Mouse (Mus musculus) kidney, embryonic 16.5 days (tissue): ENCODE measurements around the gene Rnasek. TPM values are rescaled to one million over a fixed set of nuclear protein-coding genes. Genes with fewer than 3 reads are reported as not detected.

Source experiments
- ATAC-seq: fragments of 200-750 bp; cut with Nextera tagmentation; 2 replicates; pipeline ENCODE4 v1.8.0; 2017; ENCODE audit warnings: moderate TSS enrichment; ENCODE audit not compliant: low FRiP score, low TSS enrichment
- H3K27ac ChIP-seq: fragments of 300-500 bp; sonication (generic); 2 replicates; pipeline ENCODE4 v1.5.1; 2014; ENCODE audit warnings: low read length
- H3K27me3 ChIP-seq: fragments of 300-500 bp; sonication (generic); 2 replicates; pipeline ENCODE4 v1.6.1; 2014; ENCODE audit warnings: low read length, control low read depth, mixed read lengths; ENCODE audit not compliant: insufficient read depth
- H3K36me3 ChIP-seq: fragments of 300-500 bp; sonication (generic); 2 replicates; pipeline ENCODE4 v1.6.1; 2014; ENCODE audit warnings: low read length, control low read depth, mixed read lengths; ENCODE audit not compliant: insufficient read depth
- H3K4me1 ChIP-seq: fragments of 300-500 bp; sonication (generic); 2 replicates; pipeline ENCODE4 v1.6.1; 2014; ENCODE audit warnings: low read length, control low read depth, mixed read lengths; ENCODE audit not compliant: insufficient read depth
- H3K4me2 ChIP-seq: fragments of 300-500 bp; sonication (generic); replicated peaks from 2 replicates; pipeline ENCODE4 v1.6.1; 2014; ENCODE audit warnings: low read depth, low read length
- H3K4me3 ChIP-seq: fragments of 300-500 bp; sonication (generic); 2 replicates; pipeline ENCODE4 v1.5.1; 2014; ENCODE audit warnings: mild to moderate bottlenecking, low read length
- H3K9ac ChIP-seq: fragments of 300-500 bp; sonication (generic); replicated peaks from 2 replicates; pipeline ENCODE4 v1.6.1; 2014; ENCODE audit warnings: low read length
- H3K9me3 ChIP-seq: fragments of 300-500 bp; sonication (generic); 2 replicates; pipeline ENCODE4 v1.6.1; 2016; ENCODE audit warnings: low read length, control low read depth
- WGBS: fragments of 180-500 bp; shearing (Covaris S2); extraction: QIAGEN DNeasy Blood & Tissue Kit; methylation state at CpG from one replicate; pipeline ENCODE4 v1.1.7; 2014; 5-methylcytosine and 5-hydroxymethylcytosine counted together
- microRNA counts: library from miRNA; unstranded; fragments of <30 nt; microRNA quantifications from one replicate; lab custom pipeline; 2016
- microRNA-seq: library from miRNA; unstranded; fragments of <30 nt; microRNA quantifications from one replicate; pipeline ENCODE4, GENCODE M21; 2016
- polyA plus RNA-seq: library from polyadenylated mRNA; unstranded; fragments of >200 nt; fragmentation: Nextera tagmentation; extraction: Ambion mirVana; gene quantifications from 2 replicates; pipeline ENCODE4 v1.2.1, GENCODE M21; 2015

Rnasek gene
- polyA plus RNA-seq, 1 experiment from 2014 or later, result 235 TPM

DNA sequence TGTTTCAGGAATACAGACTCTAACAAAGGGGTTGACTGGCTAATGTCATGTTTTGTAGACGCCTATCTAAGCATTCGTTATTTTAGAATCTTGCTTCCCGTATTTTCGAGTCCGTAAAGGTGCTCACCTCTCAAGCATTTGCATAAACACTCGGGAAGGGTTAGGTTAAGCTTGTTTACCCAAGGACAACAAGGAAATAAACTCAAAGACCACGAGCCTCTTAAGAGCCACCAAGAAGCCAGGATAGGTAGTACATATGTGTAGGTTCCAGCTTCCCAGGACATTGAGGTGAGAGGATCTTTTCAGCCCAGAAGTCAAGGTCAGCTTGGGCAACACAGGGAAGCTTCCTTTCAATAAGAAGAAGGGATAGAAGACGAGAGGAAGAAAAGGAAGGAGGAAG lies 40.5 kb downstream of the Rnasek start:
- H3K9ac ChIP-seq, result no peak overlapping the region

GRCm38 (mm10) chr11:70198332-70198731 lies 41.3 kb downstream of the Rnasek start:
- Histone ChIP-seq H3K4me1 (peaks cover 19% of the 10 kb centered on the region), H3K27me3 (peaks cover 3% of the 10 kb centered on the region; the same call in 1 of the 2 replicates), H3K9me3 (peaks cover 3% of the 10 kb centered on the region; the same call in 1 of the 2 replicates), H3K4me2 (no peak overlapping the region), H3K4me3 (no peak overlapping the region), H3K36me3 (no peaks in the 10 kb centered on the region), H3K9ac (no peak overlapping the region), H3K27ac (no peak overlapping the region)
- 81% methylated on average over 3 of the region's 3 CpGs for WGBS
- no peak for ATAC-seq

More for the DNA sequence above, 40.5 kb downstream of the Rnasek start:
- no peak for ATAC-seq
- no peak overlapping the region for H3K4me3 ChIP-seq
- no peaks in the 10 kb centered on the region for H3K36me3 ChIP-seq
- peaks cover 14% of the 10 kb centered on the region for H3K4me1 ChIP-seq
- peaks cover 3% of the 10 kb centered on the region; the same call in 1 of the 2 replicates for H3K9me3 ChIP-seq
- 72% methylated on average over 8 of the region's 8 CpGs for WGBS
- H3K4me2 ChIP-seq, result no peak overlapping the region
- peaks cover 3% of the 10 kb centered on the region; the same call in 1 of the 2 replicates for H3K27me3 ChIP-seq
- H3K27ac ChIP-seq, result peak overlapping the region; percentile 77

GRCm38 (mm10) chr11:70193354-70194285 lies 46.0 kb downstream of the Rnasek start:
- Histone ChIP-seq H3K27ac (no peak overlapping the region), H3K4me2 (no peak overlapping the region), H3K36me3 (no peaks in the 10 kb centered on the region), H3K9me3 (peaks cover 3% of the 10 kb centered on the region; the same call in 1 of the 2 replicates), H3K4me1 (0 out of 2 replicates have a peak, but pooled peaks cover 7% of the 10 kb centered on the region), H3K4me3 (no peak overlapping the region), H3K9ac (no peak overlapping the region), H3K27me3 (no peaks in the 10 kb centered on the region)
- ATAC-seq, result no peak
- WGBS, result 29% methylated on average over 11 of the region's 11 CpGs

DNA sequence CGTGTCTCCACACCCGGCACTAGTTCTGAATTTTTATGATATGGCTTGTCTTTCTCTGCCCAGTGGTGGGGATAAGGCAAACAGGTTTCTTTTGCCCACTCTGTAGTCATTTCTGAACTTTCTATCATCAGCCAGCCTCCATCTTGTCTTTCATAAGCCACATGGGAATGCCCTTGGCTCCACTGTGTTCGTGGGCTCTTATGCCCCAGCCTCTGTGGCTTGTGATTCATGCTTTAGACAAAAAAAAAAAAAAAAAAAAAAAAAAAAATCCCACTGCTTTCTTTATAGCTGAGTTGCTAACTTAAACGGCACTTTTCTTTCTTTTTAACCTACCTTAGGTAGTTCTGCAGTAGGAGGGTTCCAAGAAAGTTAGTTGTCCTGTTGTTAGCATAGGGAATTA lies 47.5 kb downstream of the Rnasek start:
- H3K27me3 ChIP-seq, result no peaks in the 10 kb centered on the region
- no peaks in the 10 kb centered on the region for H3K36me3 ChIP-seq
- H3K4me2 ChIP-seq, result no peak overlapping the region
- no peak overlapping the region for H3K27ac ChIP-seq
- no peak for ATAC-seq
- H3K9me3 ChIP-seq, result peaks cover 3% of the 10 kb centered on the region; the same call in 1 of the 2 replicates
- WGBS, result 82% methylated on average over 4 of the region's 4 CpGs
- no peak overlapping the region for H3K4me3 ChIP-seq
- no peak overlapping the region for H3K9ac ChIP-seq
- 0 out of 2 replicates have a peak, but pooled peaks cover 7% of the 10 kb centered on the region for H3K4me1 ChIP-seq

DNA sequence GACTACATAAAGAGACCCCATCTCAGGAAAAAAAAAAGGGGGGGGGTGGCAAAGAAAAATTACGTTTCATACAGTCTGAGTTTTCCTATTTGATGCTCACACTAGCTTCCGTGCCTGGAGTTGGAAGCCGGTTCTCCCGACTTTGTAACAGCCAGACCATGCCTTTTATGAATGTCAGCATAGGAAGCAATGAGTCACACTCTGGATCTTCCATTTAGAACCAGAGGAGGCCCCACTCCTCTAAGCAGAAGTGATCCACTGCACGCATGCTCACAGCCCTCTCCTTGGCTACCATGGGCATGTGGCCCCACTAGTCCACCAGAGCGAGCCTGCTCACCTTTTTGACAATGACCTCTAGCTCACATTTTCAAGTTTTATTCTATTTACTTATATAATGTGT lies 48.5 kb downstream of the Rnasek start:
- WGBS, result 80% methylated on average over 6 of the region's 6 CpGs
- ATAC-seq, result no peak
- Histone ChIP-seq H3K4me2 (no peak overlapping the region), H3K27ac (no peak overlapping the region), H3K36me3 (no peaks in the 10 kb centered on the region), H3K9me3 (peaks cover 3% of the 10 kb centered on the region; the same call in 1 of the 2 replicates), H3K27me3 (no peaks in the 10 kb centered on the region), H3K4me1 (0 out of 2 replicates have a peak, but pooled peaks cover 7% of the 10 kb centered on the region), H3K9ac (no peak overlapping the region), H3K4me3 (no peak overlapping the region)

DNA sequence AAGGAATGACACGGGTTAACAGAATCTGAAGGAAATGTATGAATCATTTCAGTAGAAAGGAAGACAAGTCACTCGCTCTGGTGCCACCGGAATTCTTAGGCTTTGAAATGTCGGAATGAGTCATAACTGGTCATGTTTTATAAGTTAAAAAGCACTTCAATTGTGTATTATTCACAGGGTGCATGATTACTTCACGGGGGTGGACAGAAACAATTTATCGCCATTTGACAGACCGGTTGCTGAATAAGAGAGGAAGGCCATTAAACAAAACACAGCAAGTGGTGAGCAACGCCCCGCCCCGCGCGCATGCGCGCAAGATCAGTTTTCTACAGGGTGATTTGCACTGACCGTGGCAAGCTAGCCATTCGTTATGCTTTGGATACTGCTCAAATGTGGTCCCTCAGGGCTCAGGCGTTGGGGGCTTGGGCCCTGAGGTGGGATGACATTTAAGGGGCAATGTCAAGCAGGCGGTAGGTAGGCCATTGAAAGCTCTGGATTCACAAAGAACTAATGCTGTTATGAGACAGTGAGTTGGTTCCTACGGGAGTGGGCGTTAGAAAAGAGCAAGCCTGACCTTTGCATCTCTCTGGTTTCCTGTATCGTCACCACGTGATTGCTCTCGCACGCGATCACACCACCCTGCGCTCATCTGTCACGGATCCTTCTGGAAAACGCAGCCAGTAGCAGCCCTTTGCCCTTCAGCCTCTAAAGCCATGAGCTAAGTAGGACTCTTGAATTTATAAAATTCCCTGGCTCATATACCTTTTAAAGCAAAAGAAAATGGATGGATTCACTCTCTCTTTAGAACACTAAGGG lies 50.1 kb downstream of the Rnasek start:
- Histone ChIP-seq H3K9me3 (no peaks in the 10 kb centered on the region), H3K4me3 (no peak overlapping the region), H3K27me3 (no peaks in the 10 kb centered on the region), H3K4me1 (0 out of 2 replicates have a peak, but pooled peaks cover 7% of the 10 kb centered on the region), H3K9ac (no peak overlapping the region), H3K27ac (no peak overlapping the region), H3K36me3 (no peaks in the 10 kb centered on the region), H3K4me2 (no peak overlapping the region)
- WGBS, result 77% methylated on average over 28 of the region's 28 CpGs
- ATAC-seq, result no peak

MicroRNAs within 50 kb of the gene (microRNA counts, 519-probe panel; counts per million panel counts)
- microRNA mmu-miR-195 (lab: Ali Mortazavi, UCI), result 104 counts per million, percentile 35 among the panel's probes with 10 or more counts
- microRNA mmu-miR-497 (lab: Ali Mortazavi, UCI), result 2,224 counts per million, percentile 56 among the panel's probes with 10 or more counts

Small RNA genes within 50 kb of the gene (microRNA-seq; reads per million reads assigned to microRNA genes)
- gene Mir195a, result 660 reads per million, percentile 76 among the genes with 10 or more reads in this experiment
- not detected for gene Mir497
- gene Mir497b, result not detected

Other genes starting within 250 kb of the Rnasek start
- gene Gabarap, start 248.7 kb downstream of the Rnasek start, polyA plus RNA-seq, result 437 and 481 TPM in 2 replicates
- 69.1 and 74.5 TPM in 2 replicates for gene Phf23, start 244.1 kb downstream of the Rnasek start, polyA plus RNA-seq
- gene Dvl2, start 239.2 kb downstream of the Rnasek start, polyA plus RNA-seq, result 39.1 and 40.7 TPM in 2 replicates
- gene Acadvl, start 224.4 kb downstream of the Rnasek start, polyA plus RNA-seq, result 107 and 114 TPM in 2 replicates
- 9.3 and 13.2 TPM in 2 replicates for gene Dlg4, start 222.9 kb downstream of the Rnasek start, polyA plus RNA-seq
- gene Asgr1, start 185.8 kb downstream of the Rnasek start, polyA plus RNA-seq, result 1.3 and 1.4 TPM in 2 replicates
- 0.17 and 0.19 TPM in 2 replicates for gene Asgr2, start 147.2 kb downstream of the Rnasek start, polyA plus RNA-seq
- 0.31 and 0.36 TPM in 2 replicates for gene Mgl2, start 109.5 kb downstream of the Rnasek start, polyA plus RNA-seq
- gene Clec10a, start 83.6 kb downstream of the Rnasek start, polyA plus RNA-seq, result 0.67 and 0.80 TPM in 2 replicates
- 5.2 and 5.5 TPM in 2 replicates for gene Slc16a11, start 27.1 kb downstream of the Rnasek start, polyA plus RNA-seq
- gene Slc16a13, start 18.8 kb downstream of the Rnasek start, polyA plus RNA-seq, result 18.6 and 19.3 TPM in 2 replicates
- 27.4 and 31.3 TPM in 2 replicates for gene Bcl6b, start 10.0 kb downstream of the Rnasek start, polyA plus RNA-seq
- gene 0610010K14Rik, start 1.9 kb downstream of the Rnasek start, polyA plus RNA-seq, result 170 and 173 TPM in 2 replicates
- gene Gm21988, start within 50 bp of the Rnasek start, polyA plus RNA-seq, result 10.5 and 11.5 TPM in 2 replicates
- 6.5 and 6.9 TPM in 2 replicates for gene Alox12, start 15.5 kb upstream of the Rnasek start, polyA plus RNA-seq
- 0.07 and 0.09 TPM in 2 replicates for gene Alox12e, start 82.8 kb upstream of the Rnasek start, polyA plus RNA-seq
- gene Alox15, start 112.2 kb upstream of the Rnasek start, polyA plus RNA-seq, result 2.0 TPM in 2 replicates
- 40.3 and 41.9 TPM in 2 replicates for gene Pelp1, start 170.2 kb upstream of the Rnasek start, polyA plus RNA-seq
- gene Arrb2, start 192.8 kb upstream of the Rnasek start, polyA plus RNA-seq, result 15.3 and 19.0 TPM in 2 replicates
- gene Med11, start 212.1 kb upstream of the Rnasek start, polyA plus RNA-seq, result 43.9 and 46.3 TPM in 2 replicates
- gene Zmynd15, start 219.6 kb upstream of the Rnasek start, polyA plus RNA-seq, result 1.4 and 1.5 TPM in 2 replicates
- 9.1 and 9.7 TPM in 2 replicates for gene Cxcl16, start 220.1 kb upstream of the Rnasek start, polyA plus RNA-seq